Mouse (Mus musculus) CH12.LX (cell line): ENCODE data around the gene Fosl1. TPM values are rescaled to one million over a fixed set of nuclear protein-coding genes. Genes with fewer than 3 reads are reported as not detected.
A peak's percentile ranks its signal among the peaks of the same experiment; 100 is the strongest.

Experiments used
- DNase-seq: peaks from one replicate; pipeline ENCODE4 v3.0.0-alpha.2; 2013; ENCODE audit errors: extremely low read depth
- H3K27ac ChIP-seq: 2 replicates; pipeline ENCODE4 v1.5.1; 2012; ENCODE audit warnings: low read depth, mild to moderate bottlenecking, control low read depth, moderate library complexity; ENCODE audit not compliant: insufficient read depth
- H3K27me3 ChIP-seq: replicated peaks from 2 replicates; pipeline ENCODE3; 2012; ENCODE audit warnings: inconsistent platforms
- H3K36me3 ChIP-seq, 2 experiments: replicated peaks in 1 of 2; 2 replicates each; pipeline versions ENCODE3 to v1.6.1; 2012; ENCODE audit warnings: inconsistent platforms in 1 of 2, low read length in 1 of 2, mild to moderate bottlenecking in 1 of 2, mixed read lengths in 1 of 2, moderate library complexity in 1 of 2; ENCODE audit not compliant: control insufficient read depth in 1 of 2, insufficient read depth in 1 of 2
- H3K4me1 ChIP-seq, 2 experiments: 2 replicates each; pipeline ENCODE4 v1.6.1; 2012; ENCODE audit warnings: inconsistent platforms in 1 of 2, moderate library complexity in 1 of 2; ENCODE audit not compliant: insufficient read depth in 2 of 2, control insufficient read depth in 1 of 2
- H3K4me2 ChIP-seq: 2 replicates; pipeline ENCODE4 v1.6.1; 2012; ENCODE audit warnings: low read depth, mild to moderate bottlenecking, control low read depth; ENCODE audit not compliant: poor library complexity, insufficient read depth, severe bottlenecking
- H3K4me3 ChIP-seq, 3 experiments: fragments of 150-350 bp in 1 of 3; sonication (generic) in 1 of 3; replicated peaks in 1 of 3; 2 replicates each; pipeline versions ENCODE3 to v1.5.1; 2011 to 2012; ENCODE audit warnings: low read depth in 2 of 3, low read length in 2 of 3, mild to moderate bottlenecking in 2 of 3, moderate library complexity in 2 of 3, control low read depth in 1 of 3, improper control_type of control experiment in 1 of 3, inconsistent platforms in 1 of 3, mixed read lengths in 1 of 3; ENCODE audit not compliant: poor library complexity in 1 of 3
- H3K79me2 ChIP-seq: replicated peaks from 2 replicates; pipeline ENCODE4 v1.6.1; 2012; ENCODE audit warnings: mild to moderate bottlenecking, moderate library complexity; ENCODE audit not compliant: control insufficient read depth, poor library complexity, insufficient read depth, severe bottlenecking; ENCODE audit errors: extremely low read depth
- H3K9ac ChIP-seq: 2 replicates; pipeline ENCODE4 v1.6.1; 2012; ENCODE audit warnings: low read depth, mild to moderate bottlenecking, control low read depth, moderate library complexity; ENCODE audit not compliant: insufficient read depth
- H3K9me3 ChIP-seq: replicated peaks from 2 replicates; pipeline ENCODE3; 2012; ENCODE audit warnings: low read length, inconsistent platforms, mixed read lengths
- E2F4 ChIP-seq: IDR thresholded peaks from 2 replicates; pipeline ENCODE4 v1.6.1; 2011; ENCODE audit warnings: low read depth, low read length, improper control_type of control experiment; ENCODE audit not compliant: insufficient replicate concordance
- ELF1 ChIP-seq: IDR thresholded peaks from 2 replicates; pipeline ENCODE4 v1.6.1; 2014; ENCODE audit warnings: low read depth, mild to moderate bottlenecking, inconsistent platforms, low read length, improper control_type of control experiment
- EP300 ChIP-seq: IDR thresholded peaks from 2 replicates; pipeline ENCODE4 v1.6.1; 2011; ENCODE audit warnings: low read length, improper control_type of control experiment
- HCFC1 ChIP-seq: IDR thresholded peaks from 2 replicates; pipeline ENCODE4 v1.6.1; 2012; ENCODE audit warnings: low read depth, mild to moderate bottlenecking, inconsistent platforms, low read length, improper control_type of control experiment
- JUN ChIP-seq: IDR thresholded peaks from 2 replicates; pipeline ENCODE4 v1.6.1; 2011; ENCODE audit warnings: low read depth, mild to moderate bottlenecking, low read length, improper control_type of control experiment, moderate library complexity; ENCODE audit not compliant: insufficient read depth
- KAT2A ChIP-seq: IDR thresholded peaks from 2 replicates; pipeline ENCODE4 v1.6.1; 2012; ENCODE audit warnings: low read length, improper control_type of control experiment, inconsistent platforms; ENCODE audit not compliant: insufficient replicate concordance
- MAFK ChIP-seq: IDR thresholded peaks from 2 replicates; pipeline ENCODE4 v1.6.1; 2011; ENCODE audit warnings: low read length, improper control_type of control experiment; ENCODE audit not compliant: insufficient replicate concordance
- MEF2A ChIP-seq: IDR thresholded peaks from 2 replicates; pipeline ENCODE4 v1.6.1; 2014; ENCODE audit warnings: low read depth, mild to moderate bottlenecking, inconsistent platforms, low read length, improper control_type of control experiment, borderline replicate concordance
- MXI1 ChIP-seq: IDR thresholded peaks from 2 replicates; pipeline ENCODE4 v1.6.1; 2011; ENCODE audit warnings: mild to moderate bottlenecking, low read depth, low read length, improper control_type of control experiment
- MYC ChIP-seq: IDR thresholded peaks from 2 replicates; pipeline ENCODE4 v1.6.1; 2011; ENCODE audit warnings: low read depth, mild to moderate bottlenecking, improper control_type of control experiment, low read length
- NELFE ChIP-seq: IDR thresholded peaks from 2 replicates; pipeline ENCODE4 v1.6.1; 2011; ENCODE audit warnings: low read depth, low read length, improper control_type of control experiment
- NRF1 ChIP-seq: IDR thresholded peaks from 2 replicates; pipeline ENCODE4 v1.6.1; 2014; ENCODE audit warnings: low read depth, mild to moderate bottlenecking, inconsistent platforms, low read length, improper control_type of control experiment, moderate library complexity
- RAD21 ChIP-seq: IDR thresholded peaks from 2 replicates; pipeline ENCODE4 v1.6.1; 2011; ENCODE audit warnings: low read depth, mild to moderate bottlenecking, low read length, improper control_type of control experiment, moderate library complexity
- SMC3 ChIP-seq: IDR thresholded peaks from 2 replicates; pipeline ENCODE4 v1.6.1; 2011; ENCODE audit warnings: low read depth, low read length, improper control_type of control experiment
- UBTF ChIP-seq: IDR thresholded peaks from 2 replicates; pipeline ENCODE4 v1.6.1; 2012; ENCODE audit warnings: low read depth, mild to moderate bottlenecking, inconsistent platforms, low read length, improper control_type of control experiment, moderate library complexity
- USF1 ChIP-seq: IDR thresholded peaks from 2 replicates; pipeline ENCODE4 v1.6.1; 2014; ENCODE audit warnings: low read depth, mild to moderate bottlenecking, inconsistent platforms, low read length, improper control_type of control experiment
- ZC3H11A ChIP-seq: IDR thresholded peaks from 2 replicates; pipeline ENCODE4 v1.6.1; 2012; ENCODE audit warnings: low read depth, mild to moderate bottlenecking, inconsistent platforms, low read length, improper control_type of control experiment
- dilution Hi-C: fragments of 300-500 bp; cut with MboI; formaldehyde crosslinking; loops from 2 replicates; pipeline ENCODE4 v1.14.3; 2020; ENCODE audit warnings: low sequenced_read_pairs; ENCODE audit not compliant: extremely low pct_unique_long_range_greater_than_20kb, extremely low pct_ligation_motif_present
- in situ Hi-C: fragments of 300-500 bp; cut with MboI; formaldehyde crosslinking; loops from 3 replicates; pipeline ENCODE4 v1.14.3; 2019; ENCODE audit warnings: low sequenced_read_pairs, low pct_ligation_motif_present, low pct_unique_long_range_greater_than_20kb, mixed read lengths
- polyA plus RNA-seq: library from polyadenylated mRNA; unstranded; fragments of >175 nt; gene quantifications from 2 replicates; pipeline ENCODE4 v1.2.1, GENCODE M21; 2012; ENCODE audit warnings: low read depth; ENCODE audit not compliant: insufficient read length
- total RNA-seq, 2 experiments: library from RNA; depleted of rRNA; stranded (reverse); fragments of 300-350 nt in 1 of 2; fragments of >200 nt in 1 of 2; gene quantifications; 2 replicates each; pipeline ENCODE4 v1.2.3; 2012 to 2014

Fosl1 gene
- total and polyA plus RNA-seq, 3 experiments = not detected

DNA sequence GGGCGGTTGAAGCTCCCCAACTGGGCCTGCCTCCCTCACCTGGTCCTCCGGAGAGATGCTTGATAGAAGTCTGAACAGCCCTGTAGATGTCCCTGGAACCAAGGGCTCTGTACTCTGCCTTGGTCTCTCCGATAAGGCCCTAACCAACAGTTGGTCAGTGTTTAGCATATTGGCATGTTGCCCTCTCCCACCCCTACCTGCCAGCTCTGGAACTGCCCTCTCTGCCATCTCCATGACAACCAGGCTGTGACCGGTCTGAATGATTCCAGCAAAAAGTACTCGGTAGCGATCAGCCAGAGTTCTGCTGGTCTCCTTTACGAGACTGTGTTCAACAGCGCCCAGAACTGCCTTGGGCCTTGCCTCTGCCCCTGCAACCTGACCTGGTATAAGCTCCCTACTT, 45.1 kb upstream of the Fosl1 start, which contains the start of gene Tsga10ip:
Gene Tsga10ip (minus strand): TSS at position 234 of the 400 bp plus-strand sequence.
- in situ Hi-C loops = loop anchor here (5.0 kb wide), 1 partner anchor 65 kb away; the partner anchor contains the start of gene Catsper1
- dilution Hi-C loops = no loop called here
- H3K4me3 ChIP-seq = no peak within 1 kb of the TSS
- no peak within 1 kb of the TSS for H3K4me2 ChIP-seq
- no peak for DNase-seq
- H3K79me2 ChIP-seq = no peaks in the 10 kb centered on the region
- no peak within 1 kb of the TSS for H3K27ac ChIP-seq
- no peaks in the 10 kb centered on the region for H3K36me3 ChIP-seq
- H3K4me1 ChIP-seq = peaks cover 5 to 20% of the 10 kb centered on the region in 2 experiments; a peak in 3 of 4 replicates
- no peaks in the 10 kb centered on the region for H3K9me3 ChIP-seq
- H3K9ac ChIP-seq = no peak within 1 kb of the TSS
- H3K27me3 ChIP-seq = no peaks in the 10 kb centered on the region
- TF ChIP-seq RAD21 (no peak), USF1 (no peak), NELFE (no peak), E2F4 (no peak), MXI1 (no peak), NRF1 (no peak), MEF2A (no peak), HCFC1 (no peak), JUN (no peak), EP300 (no peak), MAFK (no peak), SMC3 (no peak), MYC (no peak), ELF1 (no peak), KAT2A (no peak)

DNA sequence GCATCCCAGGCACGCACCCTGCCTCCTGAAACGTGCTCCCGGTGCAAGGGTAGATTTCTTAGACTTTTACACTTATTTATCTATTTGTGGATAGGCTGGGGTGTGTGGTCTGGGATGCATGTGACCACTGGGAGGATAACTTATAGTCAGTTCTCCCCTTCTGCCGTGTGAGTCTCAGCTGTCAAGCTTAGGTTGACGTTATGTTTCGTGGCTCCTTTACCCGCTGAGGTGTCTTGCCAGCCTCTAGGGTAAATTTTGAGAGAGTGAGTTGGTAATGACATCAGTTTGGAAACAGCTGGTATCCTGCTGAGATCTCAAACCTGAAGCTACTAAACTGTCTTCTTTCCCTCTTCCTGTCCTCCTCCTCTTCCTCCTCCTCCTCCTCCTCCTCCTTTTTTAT, 41.4 kb upstream of the Fosl1 start:
- H3K4me1 ChIP-seq = peaks cover 7 to 28% of the 10 kb centered on the region in 2 experiments
- H3K9ac ChIP-seq = 0 out of 2 replicates have a peak overlapping the region, but pooled peaks have one; percentile 2
- dilution Hi-C loops (no loop called here), in situ Hi-C loops (no loop called here)
- H3K4me3 ChIP-seq = peak overlapping the region; percentile 25 to 46 (median 33)
- H3K9me3 ChIP-seq = no peaks in the 10 kb centered on the region
- H3K27ac ChIP-seq = no peak overlapping the region
- no peaks in the 10 kb centered on the region for H3K79me2 ChIP-seq
- TF ChIP-seq UBTF (no peak), ZC3H11A (no peak)
- DNase-seq = peak; percentile 24
- peak overlapping the region; percentile 71 for H3K4me2 ChIP-seq
- H3K36me3 ChIP-seq = peaks cover 0 to 6% of the 10 kb centered on the region in 2 experiments
- H3K27me3 ChIP-seq = no peaks in the 10 kb centered on the region
